Mouse (Mus musculus): Measurements from ENCODE around the gene Nkx2-4. TPM values are rescaled to one million over a fixed set of nuclear protein-coding genes. Genes with fewer than 3 reads are reported as not detected.

Gene Nkx2-4
- not detected for polyA plus RNA-seq (2014; fragmentation: Illumina TruSeq; extraction: RNeasy Lipid Tissue Mini Kit (QIAGEN cat#74804); ENCODE audit: low read depth, low replicate concordance)

DNA sequence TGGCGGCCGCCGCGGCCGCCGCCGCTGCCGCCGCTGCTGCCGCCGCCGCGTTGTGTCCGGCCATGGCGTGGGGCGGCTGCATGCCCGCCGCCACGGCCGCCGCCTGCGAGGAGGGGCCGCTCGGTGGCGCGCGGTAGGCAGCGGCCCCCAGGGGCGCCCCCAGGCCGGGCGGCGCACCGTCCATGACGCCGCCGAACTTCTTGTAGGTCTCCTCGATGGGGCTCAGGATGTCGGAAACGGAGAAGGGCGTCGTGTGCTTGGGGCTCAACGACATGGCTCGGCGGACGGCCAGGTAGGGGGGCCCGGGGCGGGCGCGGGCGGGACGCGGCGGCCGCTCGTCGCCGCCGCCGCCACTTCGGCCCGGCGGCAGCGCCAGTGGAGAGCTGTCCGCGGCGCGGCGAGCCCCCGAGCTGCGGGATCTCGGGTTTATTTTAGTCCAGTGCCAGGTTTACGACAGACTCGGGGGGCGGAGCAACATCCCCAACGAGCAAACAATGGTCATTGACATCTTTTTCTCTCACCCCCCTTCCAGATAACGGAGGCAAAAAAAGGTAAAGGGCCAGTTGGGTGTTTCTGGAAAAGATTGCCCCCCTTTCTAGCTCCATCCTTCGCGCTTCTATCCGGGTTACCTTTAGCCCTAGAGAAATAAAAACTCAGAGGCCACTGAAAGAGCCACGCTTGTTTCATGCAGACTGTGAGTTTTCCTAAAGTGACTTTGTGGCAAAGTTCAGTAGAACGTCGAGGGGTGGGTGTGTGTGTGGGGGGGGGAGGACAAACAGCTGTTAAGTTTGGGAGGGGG lies at the start of gene Nkx2-4:
Gene Nkx2-4, minus strand, starts transcription at position 374 of the 799 bp plus-strand sequence.

Other genes with a start within 250 kb of the Nkx2-4 start
- 36.7 TPM for gene Kiz, start 229.6 kb downstream of the Nkx2-4 start, polyA plus RNA-seq (2014; fragmentation: Illumina TruSeq; extraction: RNeasy Lipid Tissue Mini Kit (QIAGEN cat#74804); ENCODE audit: low read depth, low replicate concordance)
- 35.3 TPM for gene Xrn2, start 72.4 kb downstream of the Nkx2-4 start, polyA plus RNA-seq (2014; fragmentation: Illumina TruSeq; extraction: RNeasy Lipid Tissue Mini Kit (QIAGEN cat#74804); ENCODE audit: low read depth, low replicate concordance)
- not detected for gene Nkx2-2, start 108.8 kb upstream of the Nkx2-4 start, polyA plus RNA-seq (2014; fragmentation: Illumina TruSeq; extraction: RNeasy Lipid Tissue Mini Kit (QIAGEN cat#74804); ENCODE audit: low read depth, low replicate concordance)

Data from adipose tissue, adult 10 weeks (tissue).